8 mouse cellular contexts compared by ENCODE assay signal in the genomic region with DNA sequence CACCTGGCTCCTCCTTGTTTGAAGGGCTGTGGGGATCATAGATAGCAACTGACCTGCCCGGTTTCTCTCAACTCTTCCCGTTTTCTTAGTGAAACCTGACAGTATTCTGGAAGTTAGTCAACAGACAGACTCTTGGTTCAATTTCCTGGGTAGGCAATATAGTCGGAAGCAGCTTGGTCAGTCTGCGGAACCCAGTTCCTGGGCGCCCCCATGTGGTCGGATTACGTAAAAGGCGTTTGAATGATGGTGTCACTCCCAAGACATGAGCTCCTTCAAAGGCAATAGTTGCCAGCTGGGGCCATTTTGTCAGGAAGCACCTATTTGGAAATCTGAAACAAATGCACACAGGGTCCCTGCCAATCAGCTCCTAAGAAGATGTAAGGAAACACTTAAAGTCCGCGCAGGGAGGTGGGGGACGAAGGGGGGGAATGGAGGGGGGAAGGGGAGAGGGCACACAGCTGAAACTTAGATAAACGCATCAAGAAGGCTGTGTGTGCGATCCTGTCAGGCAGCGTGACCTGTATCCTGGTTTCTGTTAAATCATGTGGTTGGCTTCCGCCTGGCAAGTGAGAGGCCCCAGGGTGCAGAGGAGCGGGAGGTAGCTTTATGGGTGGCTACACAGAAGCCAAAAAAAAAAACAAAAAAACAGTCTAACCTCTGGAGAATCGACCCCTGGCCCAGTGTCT.
A peak's percentile ranks its signal among the peaks of the same experiment; 100 is the strongest.
DNase-seq lines count a peak whose midpoint lies in the region; ATAC-seq and TF ChIP-seq lines count a peak whose summit lies in the region.

No protein-coding gene starts in this region.

- TF ChIP-seq POLR2A in embryonic fibroblast, embryonic 13.5 days (IDR thresholded peaks at IDR 0.05; ENCODE audit: low read depth, low read length): no peak

- 40% methylated on average over 17 of the region's 17 CpGs for WGBS in hindbrain, postnatal 0 days
- 25% methylated on average over 17 of the region's 17 CpGs for WGBS in limb, embryonic 13.5 days
- WGBS in midbrain, embryonic 15.5 days: 37% methylated on average over 17 of the region's 17 CpGs
- WGBS in stomach, embryonic 15.5 days: 20% methylated on average over 17 of the region's 17 CpGs

- no peak overlapping the region for H3K4me3 ChIP-seq in embryonic fibroblast, embryonic 13.5 days (ENCODE audit: insufficient read depth, low read length)
- no peak overlapping the region for H3K4me3 ChIP-seq in hindbrain, postnatal 0 days (ENCODE audit: low read length)
- H3K4me3 ChIP-seq in limb, embryonic 13.5 days: no peak overlapping the region
- no peak overlapping the region for H3K4me3 ChIP-seq in midbrain, embryonic 15.5 days
- no peak overlapping the region for H3K4me3 ChIP-seq in stomach, embryonic 15.5 days (replicated peaks)

- H3K9me3 ChIP-seq in hindbrain, postnatal 0 days (ENCODE audit: low read length): no peaks in the 10 kb centered on the region
- H3K9me3 ChIP-seq in limb, embryonic 13.5 days: no peaks in the 10 kb centered on the region
- H3K9me3 ChIP-seq in midbrain, embryonic 15.5 days: no peaks in the 10 kb centered on the region
- H3K9me3 ChIP-seq in stomach, embryonic 15.5 days: no peaks in the 10 kb centered on the region

- DNase-seq in CD4-positive, CD25-positive, alpha-beta regulatory T cell, adult 2 months (ENCODE audit: low read depth, low spot score): peak; percentile 85
- DNase-seq in WW6 (ENCODE audit: low read depth, low spot score): peak; percentile 71
- DNase-seq in hindbrain, postnatal 0 days (ENCODE audit: low spot score): peak; percentile 88

- H3K9ac ChIP-seq in hindbrain, postnatal 0 days (replicated peaks; ENCODE audit: low read length): no peak overlapping the region
- H3K9ac ChIP-seq in limb, embryonic 13.5 days: no peak overlapping the region
- no peak overlapping the region for H3K9ac ChIP-seq in midbrain, embryonic 15.5 days
- no peak overlapping the region for H3K9ac ChIP-seq in stomach, embryonic 15.5 days

- no peaks in the 10 kb centered on the region for H3K27me3 ChIP-seq in hindbrain, postnatal 0 days (ENCODE audit: insufficient read depth, low read length)
- no peaks in the 10 kb centered on the region for H3K27me3 ChIP-seq in limb, embryonic 13.5 days
- no peaks in the 10 kb centered on the region for H3K27me3 ChIP-seq in midbrain, embryonic 15.5 days (replicated peaks)
- no peaks in the 10 kb centered on the region for H3K27me3 ChIP-seq in stomach, embryonic 15.5 days (replicated peaks)

- no peak for ATAC-seq in CD4-positive, CD25-positive, alpha-beta regulatory T cell, adult 4 months
- ATAC-seq in hindbrain, postnatal 0 days: peak; percentile 44; the same call in 1 of the 2 replicates
- ATAC-seq in limb, embryonic 13.5 days (ENCODE audit: low FRiP score, low read depth): no peak
- no peak for ATAC-seq in midbrain, embryonic 15.5 days (replicated peaks)
- peak; percentile 30; the same call in 1 of the 2 replicates for ATAC-seq in stomach, embryonic 15.5 days (ENCODE audit: insufficient read depth, low FRiP score, low read depth)

- no peaks in the 10 kb centered on the region for H3K36me3 ChIP-seq in hindbrain, postnatal 0 days (ENCODE audit: insufficient read depth, low read length)
- no peaks in the 10 kb centered on the region for H3K36me3 ChIP-seq in limb, embryonic 13.5 days
- H3K36me3 ChIP-seq in midbrain, embryonic 15.5 days (replicated peaks): no peaks in the 10 kb centered on the region
- no peaks in the 10 kb centered on the region for H3K36me3 ChIP-seq in stomach, embryonic 15.5 days

- TF ChIP-seq CTCF in embryonic fibroblast, embryonic 13.5 days (IDR thresholded peaks at IDR 0.05; ENCODE audit: borderline replicate concordance, insufficient read depth, low read length): 0 out of 2 replicates have a peak, but pooled peaks have one; percentile 1
- peak; percentile 74 for TF ChIP-seq CTCF in hindbrain, postnatal 0 days (IDR thresholded peaks at IDR 0.05; ENCODE audit: low read depth)

- H3K4me1 ChIP-seq in embryonic fibroblast, embryonic 13.5 days (ENCODE audit: control insufficient read depth, insufficient read depth, low read length): peaks cover 3% of the 10 kb centered on the region; the same call in 1 of the 2 replicates
- 0 out of 2 replicates have a peak, but pooled peaks cover 4% of the 10 kb centered on the region for H3K4me1 ChIP-seq in hindbrain, postnatal 0 days (ENCODE audit: insufficient read depth, low read length)
- H3K4me1 ChIP-seq in limb, embryonic 13.5 days: peaks cover 48% of the 10 kb centered on the region
- peaks cover 21% of the 10 kb centered on the region for H3K4me1 ChIP-seq in midbrain, embryonic 15.5 days
- peaks cover 24% of the 10 kb centered on the region for H3K4me1 ChIP-seq in stomach, embryonic 15.5 days

- H3K27ac ChIP-seq in embryonic fibroblast, embryonic 13.5 days (ENCODE audit: insufficient read depth, low read length): no peak overlapping the region
- H3K27ac ChIP-seq in hindbrain, postnatal 0 days: peak overlapping the region; percentile 79
- peak overlapping the region; percentile 89 for H3K27ac ChIP-seq in limb, embryonic 13.5 days
- peak overlapping the region; percentile 58 for H3K27ac ChIP-seq in midbrain, embryonic 15.5 days
- H3K27ac ChIP-seq in stomach, embryonic 15.5 days: peak overlapping the region; percentile 87

- H3K4me2 ChIP-seq in hindbrain, postnatal 0 days (ENCODE audit: low read depth, low read length): no peak overlapping the region
- peak overlapping the region; percentile 39 for H3K4me2 ChIP-seq in limb, embryonic 13.5 days (replicated peaks)
- no peak overlapping the region for H3K4me2 ChIP-seq in midbrain, embryonic 15.5 days
- peak overlapping the region; percentile 24 for H3K4me2 ChIP-seq in stomach, embryonic 15.5 days

Comparison
In these comparisons a context has a peak if more than half of its experiments do, and no peak if none do; other contexts are left out.
1. ATAC-seq: peak in hindbrain, postnatal 0 days (single experiment) and stomach, embryonic 15.5 days (single experiment); none in CD4-positive, CD25-positive, alpha-beta regulatory T cell, adult 4 months (single experiment), limb, embryonic 13.5 days (single experiment) and midbrain, embryonic 15.5 days (single experiment).
2. H3K4me2 ChIP-seq: peak in limb, embryonic 13.5 days (single experiment) and stomach, embryonic 15.5 days (single experiment); none in hindbrain, postnatal 0 days (single experiment) and midbrain, embryonic 15.5 days (single experiment).
3. Peak in every context shown above with its lines, with median percentiles within 50 percentile points of each other: DNase-seq.